Mouse (Mus musculus) left cerebral cortex, adult 8-10 months (tissue): ENCODE measurements at regions not wholly inside any gene's neighbourhood (a gene's known extent, or its start where the extent isn't known, plus 50 kb on each side); places are given as distances from the start of the nearest gene placed in this dataset.

Experiments
- DNase-seq, 2 experiments: peaks; one replicate each; pipeline ENCODE4 v3.0.0; 2022; ENCODE audit warnings: low spot score in 2 of 2

DNA sequence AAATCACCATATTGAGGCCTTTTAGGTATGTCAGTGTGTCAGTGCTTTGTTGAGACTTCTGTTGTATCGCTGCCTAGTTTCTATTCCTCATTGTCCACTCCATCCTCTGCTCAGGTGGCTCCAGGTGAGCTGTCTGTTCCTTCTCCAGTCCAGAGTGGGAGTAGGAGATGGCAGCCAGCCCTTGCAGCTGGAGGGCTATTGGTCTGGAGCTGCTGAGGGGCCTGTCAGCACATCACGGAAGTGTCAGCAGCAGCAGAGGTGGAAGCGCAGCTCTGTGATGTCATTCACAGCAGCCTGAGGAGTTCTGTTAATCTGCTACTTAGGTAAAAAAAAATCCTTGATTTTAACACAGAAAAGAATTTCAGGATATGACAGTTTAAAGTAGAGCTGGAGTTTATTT is 126.0 kb upstream of the Adra1b start:
- no peak for DNase-seq

DNA sequence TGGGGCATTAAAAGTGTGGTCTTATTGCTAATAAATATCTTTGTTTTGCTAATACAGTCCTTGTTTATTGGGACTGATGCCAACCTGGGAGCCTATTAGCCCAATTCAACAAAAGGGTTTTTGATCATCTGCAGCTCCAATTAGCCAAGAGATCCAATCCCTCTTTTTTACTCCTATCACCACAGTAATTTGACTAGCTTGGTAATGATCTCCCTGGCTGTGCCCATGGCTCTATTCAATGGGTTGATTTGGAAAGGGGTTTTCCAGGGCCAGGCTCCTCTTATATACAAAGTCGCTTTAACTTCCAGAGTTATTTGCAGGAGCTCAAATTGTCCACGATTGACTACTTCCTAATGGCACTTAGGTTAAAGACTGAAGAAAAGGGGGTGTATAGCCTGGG is 145.1 kb upstream of the Adra1b start:
- DNase-seq, result no peak

DNA sequence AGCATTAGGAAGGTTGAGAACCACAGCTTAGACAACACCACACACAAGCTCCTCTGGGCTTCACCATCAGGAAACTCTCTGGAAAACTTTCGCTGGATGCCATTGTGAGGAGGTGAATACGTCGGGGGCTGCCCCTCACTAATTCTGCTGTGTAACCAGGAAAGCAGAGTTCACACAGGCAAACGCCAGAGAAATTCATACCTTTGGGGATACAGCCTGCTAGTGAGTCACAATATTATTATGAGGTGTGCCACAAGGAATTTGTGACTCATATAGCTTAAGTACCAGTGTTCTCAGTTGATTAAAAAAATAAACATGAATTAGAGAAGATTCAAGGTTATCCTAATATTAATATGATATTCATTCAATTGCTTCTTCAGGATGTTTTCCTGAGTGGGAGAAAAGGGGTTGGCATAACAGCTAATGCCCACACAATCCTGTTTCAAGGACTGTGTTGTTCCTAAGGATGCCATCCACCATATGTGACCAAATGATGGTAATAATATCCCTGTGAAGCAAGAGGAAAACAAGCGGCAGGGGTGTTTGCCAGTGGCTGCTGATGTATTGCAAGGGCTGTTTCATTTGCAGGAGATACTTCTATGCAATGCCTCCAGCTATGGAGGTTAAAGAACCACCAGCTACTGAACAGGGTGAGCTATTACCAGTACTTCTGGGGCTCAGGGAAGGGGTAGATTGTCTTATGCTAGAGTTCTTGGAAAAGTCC is 148.4 kb upstream of the Adra1b start:
- DNase-seq, result no peak

DNA sequence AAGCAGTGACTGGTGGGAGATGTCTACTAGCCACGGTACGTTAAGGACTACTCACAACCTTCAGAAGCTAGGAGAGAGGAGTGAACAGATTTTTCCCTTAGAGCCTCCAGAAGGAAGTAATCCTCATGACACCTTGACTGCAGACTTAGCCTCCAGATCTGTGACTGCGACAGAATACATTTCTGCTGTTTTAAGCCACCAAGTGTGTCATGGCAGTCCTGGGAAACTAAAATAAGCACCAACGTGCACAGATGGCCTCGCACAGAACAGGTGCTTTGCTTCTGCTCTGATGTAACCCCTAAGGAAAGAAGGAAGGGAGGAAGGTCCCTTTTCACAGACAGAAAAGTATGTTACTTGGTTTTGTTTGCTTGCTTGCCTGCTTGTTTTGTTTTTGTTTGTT is 151.5 kb upstream of the Adra1b start:
- peak; percentile 4 to 59 for DNase-seq

DNA sequence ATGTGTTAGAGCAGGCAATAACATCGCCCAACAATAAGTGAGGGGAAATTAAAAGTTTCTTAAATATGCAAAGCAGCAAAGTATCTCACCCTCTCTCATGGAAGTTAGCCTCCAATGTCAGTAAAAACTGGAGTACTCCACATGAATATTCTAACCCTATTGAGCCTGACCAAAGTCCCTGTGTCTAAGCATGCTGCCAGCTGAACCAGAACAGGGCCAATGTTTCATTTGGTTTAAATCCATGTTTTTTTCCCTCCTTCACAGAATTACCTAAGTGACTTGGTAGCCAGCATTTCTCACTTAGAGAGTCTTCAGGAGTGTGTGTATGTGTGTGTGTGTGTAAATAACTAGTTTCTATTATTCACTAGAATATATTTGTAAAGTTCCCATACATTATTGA is 161.4 kb upstream of the Adra1b start:
- DNase-seq, result no peak

DNA sequence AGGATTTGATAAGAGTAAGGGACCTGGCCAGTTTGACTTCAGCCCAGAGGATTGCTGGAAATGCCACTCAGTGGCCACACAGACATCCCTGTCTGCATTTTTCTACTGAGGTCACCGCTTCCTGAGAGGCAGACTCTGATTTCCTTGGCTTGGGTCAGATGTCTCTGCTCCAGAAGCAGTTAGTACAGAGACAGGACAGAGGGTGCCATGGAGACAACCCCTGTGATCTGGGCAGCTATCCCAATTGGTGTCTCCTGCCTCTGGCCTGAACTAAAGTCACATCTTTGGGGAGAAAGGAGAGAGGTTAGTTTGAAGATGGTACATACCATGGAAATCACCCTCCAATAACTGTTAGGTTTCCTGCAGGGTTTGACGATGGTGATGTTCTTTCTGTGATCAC is 165.2 kb upstream of the Adra1b start:
- DNase-seq, result no peak

DNA sequence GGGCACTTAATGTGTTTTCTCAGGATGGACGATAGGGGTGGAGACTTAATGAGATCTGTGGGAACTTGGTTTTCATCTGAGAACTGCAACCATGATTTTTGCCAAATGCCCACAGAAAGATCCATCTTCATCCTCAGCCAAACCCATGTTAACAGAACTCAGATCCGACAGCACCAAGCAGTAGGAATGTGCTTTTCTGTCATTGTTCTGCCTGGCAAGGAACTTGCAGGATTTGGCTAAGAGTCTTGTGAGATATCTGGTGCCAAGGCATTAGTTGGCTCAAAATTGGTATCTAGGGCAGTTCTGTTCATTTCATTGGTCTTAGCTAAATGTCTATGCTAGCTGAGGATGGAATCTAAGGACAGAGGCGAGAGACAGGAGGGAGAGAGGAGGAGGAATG is 182.7 kb upstream of the Adra1b start:
- DNase-seq, result peak in 1 of 2 experiments; percentile 7

DNA sequence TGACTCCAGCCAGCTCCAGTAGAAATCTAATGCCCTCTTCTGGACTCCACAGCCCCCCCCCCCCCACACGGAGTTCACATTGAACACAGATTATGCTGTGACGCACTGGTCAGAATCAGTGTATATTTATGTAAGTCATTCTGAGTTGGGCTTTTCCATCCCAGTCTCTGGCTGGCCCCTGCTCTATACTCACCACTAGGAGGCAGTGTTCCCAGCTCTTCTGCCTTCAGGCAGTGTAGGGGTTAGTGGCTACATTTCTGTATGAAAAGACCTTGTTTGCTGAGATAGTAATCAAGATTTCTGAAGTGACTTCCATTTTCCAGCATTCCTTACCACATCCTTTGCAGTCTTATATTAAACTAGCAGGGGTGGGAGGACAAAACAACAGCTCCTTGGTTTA is 185.9 kb upstream of the Adra1b start:
- no peak for DNase-seq

DNA sequence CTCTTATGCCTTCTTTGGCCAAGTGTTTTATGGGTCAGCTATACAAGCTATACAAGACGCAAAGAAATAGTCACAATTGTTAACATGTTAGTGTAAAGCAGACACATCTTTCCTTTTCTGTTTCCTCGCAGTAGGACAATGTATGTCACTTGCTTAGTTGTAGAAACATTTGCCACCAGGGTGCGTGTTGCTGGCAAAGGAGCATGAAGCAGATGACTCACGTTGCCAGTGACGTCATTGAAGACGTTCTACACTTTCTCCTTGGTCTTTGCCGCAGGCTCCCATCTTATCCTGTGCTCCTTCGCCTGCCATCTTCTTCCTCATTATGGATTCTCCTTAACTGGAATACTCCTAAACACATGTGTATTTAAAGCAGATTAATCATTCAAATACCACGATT is 188.5 kb upstream of the Adra1b start:
- DNase-seq, result no peak

DNA sequence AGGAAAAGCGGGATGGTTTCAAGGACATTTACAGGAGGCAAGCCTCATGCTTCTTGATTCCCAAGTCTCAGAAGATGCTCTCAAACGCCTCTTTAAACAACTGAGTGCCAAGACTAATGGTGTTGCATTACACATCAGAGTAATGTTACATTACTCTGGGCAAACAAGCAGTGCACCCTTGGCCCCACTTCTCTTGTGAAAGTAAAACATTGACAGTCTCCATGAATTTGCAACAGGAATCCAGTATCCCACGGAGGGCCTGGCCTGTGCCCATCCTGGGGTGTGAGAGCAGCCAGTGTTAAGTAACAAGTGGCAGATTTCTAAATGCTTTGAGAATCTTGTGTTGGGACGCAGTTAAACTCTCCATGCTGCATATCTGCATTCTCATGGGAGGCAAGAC is 194.3 kb upstream of the Adra1b start:
- no peak for DNase-seq

DNA sequence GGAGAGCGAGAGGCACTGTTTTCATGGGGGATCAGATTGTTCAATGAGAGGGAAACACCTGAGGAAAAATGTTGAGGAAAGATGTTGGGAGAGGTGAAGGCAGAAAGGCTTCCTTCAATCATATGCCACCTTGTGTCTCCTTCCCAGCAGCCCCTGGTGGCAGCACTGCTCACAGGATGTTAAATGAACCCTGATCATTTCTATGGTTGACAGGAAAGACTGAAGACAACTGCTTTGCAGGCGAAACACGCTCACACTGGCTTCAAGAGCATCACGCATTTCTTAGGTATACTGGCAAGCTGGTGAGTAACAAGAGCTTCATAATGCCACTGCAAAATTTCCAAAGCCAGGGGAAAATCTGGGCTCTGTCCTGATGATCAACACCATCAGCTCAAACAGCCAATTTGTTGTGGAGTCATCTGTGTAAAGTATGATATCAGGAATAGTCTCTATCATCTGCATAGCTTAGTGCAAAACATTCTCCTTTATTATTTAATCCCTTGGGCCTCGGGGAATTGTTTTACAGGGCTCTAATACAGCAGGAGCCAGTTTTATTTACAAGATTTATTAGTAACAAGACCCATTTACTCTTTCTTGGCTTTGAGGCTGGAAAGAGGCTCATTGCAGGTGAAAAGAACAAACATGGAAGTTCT is 202.3 kb upstream of the Adra1b start:
- DNase-seq, result no peak

DNA sequence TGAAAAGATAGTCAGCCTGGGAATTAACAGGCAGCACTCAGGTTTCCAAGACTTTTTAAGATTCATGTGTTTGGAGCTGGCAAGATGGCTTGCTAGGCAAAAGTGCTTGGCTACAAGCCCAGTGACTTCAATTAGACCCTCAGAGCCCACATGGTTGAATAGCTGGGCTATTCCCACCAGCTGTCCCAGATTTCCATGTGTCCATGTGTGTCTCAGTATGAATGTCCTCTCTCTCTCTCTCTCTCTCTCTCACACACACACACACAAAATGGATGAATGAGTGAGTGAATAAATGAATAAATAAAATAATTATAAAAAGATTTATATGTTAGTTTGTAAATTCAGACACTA is 202.8 kb upstream of the Adra1b start:
- no peak for DNase-seq

DNA sequence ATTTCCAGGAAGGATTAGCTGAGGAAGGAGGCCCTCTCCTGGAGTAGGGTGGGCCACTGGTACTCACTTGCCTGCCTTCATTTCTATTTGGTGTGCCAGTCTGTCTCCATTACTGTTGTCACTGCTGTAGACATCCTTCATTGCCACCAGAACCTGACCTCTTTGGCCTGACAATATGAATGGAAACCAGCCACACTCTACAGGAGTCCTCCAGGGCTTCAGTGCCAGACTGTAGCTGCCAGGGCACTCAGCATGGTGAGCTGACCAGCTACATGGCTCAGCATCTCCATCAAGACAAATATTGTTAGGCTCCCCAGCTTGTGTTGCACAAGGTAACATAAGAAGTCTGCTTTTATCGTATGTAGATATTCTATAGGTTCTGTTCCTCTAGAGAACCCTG is 205.2 kb upstream of the Adra1b start:
- DNase-seq, result no peak

DNA sequence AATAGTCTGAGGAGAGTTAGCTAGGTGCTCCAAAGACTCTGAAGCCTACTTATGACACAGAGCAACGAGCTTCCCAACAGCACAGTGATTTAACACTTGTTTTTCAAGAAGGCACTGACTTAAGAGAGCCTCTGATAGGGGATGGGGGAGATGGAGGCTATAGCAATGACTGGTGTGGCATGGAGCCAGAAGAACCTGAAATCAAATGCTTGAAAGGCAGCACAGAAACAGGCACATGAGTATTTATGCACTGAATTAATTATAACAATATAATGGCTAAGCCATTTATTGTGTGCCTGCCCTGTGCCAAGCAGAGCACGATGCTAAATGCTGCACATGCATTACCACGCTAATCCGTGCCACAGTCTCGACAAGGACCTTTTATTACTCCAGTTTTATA is 210.5 kb upstream of the Adra1b start:
- DNase-seq, result no peak

DNA sequence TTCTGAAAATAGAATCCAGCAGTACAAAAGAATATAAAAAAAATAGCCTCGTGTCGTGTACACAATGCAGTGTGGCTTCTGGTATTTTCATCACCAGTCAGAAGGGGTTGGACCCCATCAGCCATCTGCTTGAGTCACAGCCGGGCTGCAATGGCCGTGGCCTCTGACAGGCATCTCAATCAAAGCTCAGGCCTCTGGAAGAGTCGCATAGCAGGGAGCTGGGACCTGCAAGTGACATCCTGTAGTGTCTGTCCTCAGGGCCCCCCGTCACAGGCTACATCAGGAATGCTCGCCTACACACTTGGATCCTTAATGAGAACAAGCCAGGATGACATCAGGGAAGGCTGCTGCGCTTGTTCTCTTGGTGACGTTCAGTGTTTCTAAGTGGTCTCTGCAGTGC is 226.1 kb upstream of the Adra1b start:
- peak in 1 of 2 experiments; percentile 13 for DNase-seq

DNA sequence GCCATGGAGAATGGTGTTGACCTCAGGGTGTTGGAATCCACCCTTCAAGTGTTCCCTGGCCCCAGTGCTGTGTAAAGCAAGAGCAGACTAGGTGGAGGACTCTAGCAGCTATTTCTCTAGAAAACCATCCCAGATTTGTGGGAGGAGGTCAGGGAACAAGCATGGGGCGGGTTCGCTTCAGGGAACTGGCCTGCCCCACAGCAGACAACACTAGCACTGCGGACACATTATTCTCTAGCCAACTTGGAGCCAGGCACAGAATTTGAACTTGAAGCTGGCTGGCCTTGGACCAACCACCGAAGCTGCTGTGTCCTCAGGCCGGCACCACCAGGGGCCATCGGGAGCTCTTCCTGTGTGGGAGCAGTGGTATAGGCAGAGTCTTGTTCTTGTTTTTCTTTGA is 227.5 kb upstream of the Adra1b start:
- no peak for DNase-seq

DNA sequence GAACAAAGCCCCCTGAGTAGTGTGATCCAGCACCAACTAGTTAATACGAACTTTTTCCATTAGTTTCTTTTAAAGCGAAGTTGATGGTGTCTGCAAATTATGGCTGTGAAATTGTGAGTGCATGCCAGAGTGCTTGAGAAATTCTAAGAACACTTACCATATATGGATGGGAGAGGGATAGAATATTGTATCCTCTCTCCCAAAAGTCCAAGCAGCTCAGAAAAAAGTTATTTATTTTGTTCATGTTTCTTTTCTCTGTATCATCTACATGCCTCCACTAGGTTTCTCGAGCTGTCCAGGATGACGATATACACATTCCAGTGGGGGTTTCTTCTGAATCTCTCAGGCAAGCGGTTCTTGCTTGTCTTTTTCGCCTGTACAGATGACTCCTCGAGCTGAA is 232.2 kb upstream of the Adra1b start:
- DNase-seq, result no peak

DNA sequence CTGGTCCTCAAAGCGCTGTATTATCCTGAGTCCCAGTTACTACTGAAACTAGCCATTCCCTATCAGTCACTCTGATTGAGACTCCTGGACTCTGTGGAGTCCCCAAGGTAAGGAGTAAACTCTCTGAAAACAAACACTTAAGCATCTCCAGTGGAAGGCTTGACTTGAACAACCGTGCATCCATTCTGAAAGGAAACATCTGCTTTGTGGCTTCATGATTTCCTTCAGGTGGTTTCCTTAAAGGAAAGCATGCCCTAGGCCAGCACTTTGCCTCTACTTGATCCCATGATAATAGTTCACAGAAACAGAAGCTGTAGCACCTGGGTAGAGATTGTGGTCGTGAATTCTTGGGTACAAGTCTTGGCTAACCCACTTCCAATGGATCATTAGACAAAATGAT is 235.0 kb upstream of the Adra1b start:
- no peak for DNase-seq

DNA sequence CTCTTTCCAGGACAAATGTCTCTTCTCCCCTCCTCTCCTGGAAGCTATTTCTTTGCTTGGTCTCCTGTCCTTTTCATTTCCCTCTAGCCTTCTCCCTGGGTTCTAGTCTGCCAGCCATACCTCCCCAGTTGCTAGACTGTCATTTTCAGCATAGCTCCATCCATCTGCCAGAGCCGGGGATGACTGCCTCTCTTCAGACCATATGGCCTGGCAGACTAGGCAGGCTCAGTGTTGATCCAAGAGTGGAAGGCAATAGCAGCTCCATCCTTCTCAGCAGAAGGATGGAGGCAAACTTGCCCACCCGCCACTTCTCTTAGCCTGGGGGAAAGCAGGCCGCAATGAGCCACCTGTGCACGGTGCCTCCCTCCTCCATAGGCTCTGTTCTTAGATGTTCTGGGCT is 242.0 kb upstream of the Adra1b start:
- peak in 1 of 2 experiments; percentile 18 for DNase-seq

DNA sequence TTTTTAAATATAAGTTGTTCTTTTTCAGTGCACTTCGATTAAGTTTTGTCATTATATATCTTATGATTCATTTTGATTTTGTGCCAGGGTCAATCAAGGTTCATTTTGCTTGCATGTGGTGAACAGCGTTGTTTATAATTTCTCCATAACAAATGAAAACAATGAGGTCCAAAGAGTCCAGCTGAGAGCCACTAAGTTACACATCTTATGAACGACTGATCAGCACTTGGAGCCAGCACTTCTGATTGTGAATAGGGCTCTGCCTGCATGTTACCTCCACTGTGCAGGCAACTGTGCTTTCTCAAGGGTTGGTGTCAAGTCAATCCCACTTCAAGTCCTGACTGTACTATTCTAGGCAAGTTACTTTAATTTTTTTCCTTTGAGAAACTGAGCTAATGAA is 243.5 kb upstream of the Adra1b start:
- no peak for DNase-seq

DNA sequence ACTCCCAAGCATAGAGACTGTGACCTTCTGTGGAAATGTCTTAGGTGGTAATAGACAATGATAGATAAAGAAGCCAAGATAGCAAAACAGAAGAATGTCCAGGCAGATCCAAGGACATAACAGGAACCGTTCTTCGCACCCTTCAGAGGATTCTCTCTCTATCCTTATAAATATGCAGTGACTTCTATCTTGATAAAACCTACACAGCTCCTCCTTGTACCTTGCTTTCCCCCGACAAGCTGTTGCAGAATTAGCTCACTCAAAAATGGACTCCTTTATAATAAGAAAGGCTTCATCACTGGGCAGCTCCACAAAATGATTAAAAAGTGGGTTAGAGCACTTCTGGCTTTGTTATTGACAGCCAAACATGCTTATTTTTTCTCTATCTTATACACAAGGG is 245.4 kb upstream of the Adra1b start:
- DNase-seq, result no peak

DNA sequence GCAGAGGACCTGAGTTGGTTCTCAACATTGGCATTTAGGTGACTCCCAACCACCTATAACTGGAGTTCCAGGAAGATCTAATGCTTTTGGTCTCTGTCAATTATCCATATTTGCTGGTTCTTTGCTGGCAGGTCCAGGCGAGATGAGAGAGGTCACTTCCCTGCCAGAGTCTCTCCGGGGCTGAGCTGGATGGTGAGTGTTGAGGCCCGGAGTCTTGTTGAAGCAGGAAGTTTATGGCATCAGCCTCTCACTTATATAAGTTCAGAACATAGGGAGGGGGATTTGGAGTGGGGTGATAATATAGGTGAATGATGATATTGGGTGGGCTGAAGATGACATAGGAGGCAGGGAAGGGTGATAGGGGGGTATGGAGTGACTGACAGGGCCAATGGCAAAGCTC is 246.3 kb upstream of the Il12b start:
- no peak for DNase-seq

DNA sequence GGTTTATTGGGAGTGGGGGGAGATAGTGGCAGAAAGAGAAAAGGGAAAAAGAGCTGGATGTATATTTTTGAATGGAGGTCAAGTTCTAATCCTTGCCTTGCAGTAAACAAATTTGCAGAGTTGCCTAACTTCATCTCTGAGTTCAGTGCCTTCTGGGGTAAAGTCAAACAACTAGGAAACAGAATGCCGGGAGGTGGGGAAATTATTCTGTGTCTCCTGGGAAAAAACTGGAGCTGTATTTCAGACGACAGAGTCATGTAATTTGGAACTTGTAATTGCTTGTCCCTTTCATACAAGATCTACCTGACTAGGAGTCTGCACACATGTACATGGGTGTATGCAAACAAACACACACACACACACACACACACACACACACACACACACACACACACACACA is 244.3 kb upstream of the Il12b start:
- no peak for DNase-seq

DNA sequence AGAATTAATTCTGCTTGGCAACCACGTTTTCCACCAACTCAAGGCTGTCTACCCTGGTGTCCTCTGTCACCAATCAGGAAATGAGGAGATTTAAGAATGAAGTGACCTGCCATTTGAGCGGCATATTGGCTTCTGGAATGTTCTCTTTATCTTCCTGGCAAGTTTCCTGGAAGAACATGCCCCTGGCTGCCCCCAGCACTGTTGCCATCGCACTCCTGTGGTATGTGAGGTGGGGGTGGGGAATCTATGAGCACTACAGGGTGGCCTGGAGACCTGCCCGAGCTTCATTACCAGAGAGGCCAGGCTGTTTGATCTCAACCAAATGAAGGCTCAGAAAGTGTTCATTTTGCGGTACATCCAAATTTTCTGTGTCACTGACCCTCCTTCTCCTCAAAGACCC is 243.8 kb upstream of the Il12b start:
- DNase-seq, result no peak
